Mouse (Mus musculus) stomach, postnatal 0 days (tissue): ENCODE results near the gene Gfi1. TPM values are rescaled to one million over a fixed set of nuclear protein-coding genes. Genes with fewer than 3 reads are reported as not detected.

Source experiments
- ATAC-seq: fragments of 200-750 bp; cut with Nextera tagmentation; 2 replicates; pipeline ENCODE4 v1.8.0; 2017; ENCODE audit not compliant: low FRiP score, low TSS enrichment
- DNase-seq: peaks from one replicate; pipeline ENCODE4 v3.0.0-alpha.2; 2016; ENCODE audit warnings: low spot score
- H3K27ac ChIP-seq: fragments of 300-500 bp; sonication (generic); replicated peaks from 2 replicates; pipeline ENCODE4 v1.5.1; 2014; ENCODE audit warnings: mild to moderate bottlenecking, control low read depth
- H3K27me3 ChIP-seq: fragments of 300-500 bp; sonication (generic); 2 replicates; pipeline ENCODE4 v1.6.1; 2014; ENCODE audit warnings: low read length; ENCODE audit not compliant: control insufficient read depth, insufficient read depth
- H3K36me3 ChIP-seq: fragments of 300-500 bp; sonication (generic); 2 replicates; pipeline ENCODE4 v1.6.1; 2014; ENCODE audit warnings: low read length, mixed read lengths; ENCODE audit not compliant: control insufficient read depth, insufficient read depth
- H3K4me1 ChIP-seq: fragments of 300-500 bp; sonication (generic); replicated peaks from 2 replicates; pipeline ENCODE4 v1.6.1; 2014; ENCODE audit warnings: antibody characterized with exemption; ENCODE audit not compliant: control insufficient read depth, insufficient read depth
- H3K4me2 ChIP-seq: fragments of 300-500 bp; sonication (generic); replicated peaks from 2 replicates; pipeline ENCODE4 v1.6.1; 2014; ENCODE audit warnings: low read depth, mild to moderate bottlenecking, control low read depth, moderate library complexity
- H3K4me3 ChIP-seq: fragments of 300-500 bp; sonication (generic); 2 replicates; pipeline ENCODE4 v1.5.1; 2014; ENCODE audit warnings: low read depth, low read length, control low read depth
- H3K9ac ChIP-seq: fragments of 300-500 bp; sonication (generic); 2 replicates; pipeline ENCODE4 v1.6.1; 2014; ENCODE audit warnings: mild to moderate bottlenecking, low read length, control low read depth, mixed read lengths
- H3K9me3 ChIP-seq: fragments of 300-500 bp; sonication (generic); 2 replicates; pipeline ENCODE4 v1.6.1; 2016; ENCODE audit warnings: low read length; ENCODE audit not compliant: control insufficient read depth
- CTCF ChIP-seq: IDR thresholded peaks from 2 replicates; pipeline ENCODE4 v1.5.1; 2016; ENCODE audit warnings: antibody characterized with exemption, low read depth, mild to moderate bottlenecking, moderate library complexity
- EP300 ChIP-seq: optimal IDR thresholded peaks from 2 replicates; pipeline ENCODE3; 2016; ENCODE audit warnings: antibody characterized with exemption
- WGBS: fragments of 180-500 bp; shearing (Covaris S2); extraction: QIAGEN DNeasy Blood & Tissue Kit; methylation state at CpG from one replicate; pipeline ENCODE4 v1.1.7; 2014; 5-methylcytosine and 5-hydroxymethylcytosine counted together
- polyA plus RNA-seq: library from polyadenylated mRNA; unstranded; fragments of >200 nt; fragmentation: Nextera tagmentation; extraction: Ambion mirVana; gene quantifications from 2 replicates; pipeline ENCODE4 v1.2.1, GENCODE M21; 2015

Gfi1 gene
- polyA plus RNA-seq, 1 experiment from 2014 or later = 0.10 TPM

DNA sequence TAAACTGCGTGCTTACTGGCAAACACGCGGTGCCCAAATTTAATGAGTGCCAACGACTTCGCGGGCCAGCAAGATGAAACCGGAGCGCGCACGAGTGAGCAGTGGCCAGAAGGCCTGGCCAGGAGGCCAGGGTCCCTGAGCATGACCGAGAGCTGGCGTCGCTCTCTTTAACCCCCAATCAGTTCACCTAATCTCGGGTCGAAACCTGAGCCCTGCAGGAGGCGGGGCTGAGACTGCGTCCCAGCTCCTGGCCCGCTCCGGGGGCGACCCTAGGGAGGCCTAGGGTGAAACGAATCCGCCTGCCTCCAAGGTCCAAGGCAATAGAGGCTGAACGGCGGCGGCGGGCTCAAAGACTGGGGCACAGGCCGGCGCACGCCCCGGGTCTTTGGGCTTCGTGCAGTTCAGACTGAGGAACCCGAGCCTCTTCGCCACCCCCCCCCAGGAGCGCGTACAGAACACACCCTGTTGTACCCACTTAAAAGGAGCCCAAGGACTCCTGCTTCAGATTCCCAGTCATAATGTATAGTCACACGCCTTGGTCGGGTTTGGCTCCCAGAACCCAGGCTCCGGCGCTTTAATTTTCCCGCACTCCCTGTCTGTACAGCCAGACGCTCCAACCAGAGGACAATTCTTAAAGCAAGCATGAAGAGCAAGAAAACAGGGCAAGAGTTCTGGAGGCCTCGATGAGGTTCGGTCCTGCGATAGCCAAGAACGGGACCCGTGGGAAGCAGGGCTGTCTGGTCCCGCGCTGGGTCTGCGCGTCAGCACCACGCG lies 988 bp downstream of the Gfi1 start:
- H3K4me3 ChIP-seq = peak overlapping the region; percentile 29
- TF ChIP-seq EP300 = no peak
- no peaks in the 10 kb centered on the region for H3K36me3 ChIP-seq
- DNase-seq (no peak), ATAC-seq (peak; percentile 20)
- H3K9ac ChIP-seq = no peak overlapping the region
- H3K27me3 ChIP-seq = peaks cover 30% of the 10 kb centered on the region; the same call in 1 of the 2 replicates
- H3K4me2 ChIP-seq = peak overlapping the region; percentile 51
- peaks cover 14% of the 10 kb centered on the region for H3K4me1 ChIP-seq
- no peaks in the 10 kb centered on the region for H3K9me3 ChIP-seq
- WGBS = 1% methylated on average over 52 of the region's 52 CpGs
- H3K27ac ChIP-seq = no peak overlapping the region

DNA sequence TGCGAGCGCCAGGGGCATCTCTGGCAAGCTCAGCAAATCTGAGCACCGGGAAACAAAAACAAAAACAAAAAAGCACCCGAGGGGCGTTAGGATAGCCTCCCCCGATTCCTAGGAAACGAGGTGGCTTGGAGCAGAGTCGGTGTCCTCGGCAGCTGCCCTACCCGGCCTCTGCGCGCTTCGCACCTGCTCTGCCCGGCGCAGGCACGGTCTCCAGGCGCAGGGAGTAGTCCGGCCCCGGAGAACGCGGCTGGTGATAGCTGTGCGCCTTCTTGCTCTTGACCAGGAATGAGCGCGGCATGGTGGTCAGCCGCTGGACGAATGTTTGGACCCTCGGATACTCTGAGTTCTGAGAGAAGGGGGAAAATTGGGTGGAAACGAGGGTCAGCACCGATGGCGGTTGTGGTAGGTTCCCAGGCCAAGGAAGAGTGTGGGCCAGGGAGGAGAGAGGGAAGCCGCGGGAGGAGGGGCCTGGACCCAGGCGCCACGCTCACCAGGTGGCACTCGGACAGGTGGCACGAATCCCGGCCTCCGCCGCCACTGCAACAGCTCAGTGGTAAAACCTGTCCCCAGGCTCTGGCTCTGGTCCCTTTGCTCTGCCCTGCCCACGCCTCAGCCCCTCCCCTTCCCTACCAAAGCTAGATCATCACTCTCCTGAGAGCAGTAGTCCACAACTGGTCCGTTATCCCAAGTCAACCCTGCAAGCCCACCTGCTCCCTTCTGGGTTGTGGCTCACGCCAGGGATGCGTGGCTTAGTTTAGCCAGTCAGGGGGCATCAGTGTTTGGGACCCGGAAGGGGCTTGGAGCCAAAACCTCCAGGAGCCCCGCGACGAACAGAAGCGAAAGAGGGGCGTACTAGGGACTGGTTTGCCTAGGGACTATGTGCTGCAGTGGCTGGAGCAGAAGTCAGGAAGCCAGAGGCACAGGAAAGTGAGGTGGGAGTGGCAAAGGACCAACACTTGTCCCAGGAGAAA lies 2.0 kb downstream of the Gfi1 start:
- TF ChIP-seq CTCF (no peak), EP300 (no peak)
- 2% methylated on average over 49 of the region's 49 CpGs for WGBS
- Histone ChIP-seq H3K27ac (no peak overlapping the region), H3K27me3 (peaks cover 30% of the 10 kb centered on the region; the same call in 1 of the 2 replicates), H3K4me1 (peaks cover 14% of the 10 kb centered on the region), H3K4me2 (peak overlapping the region; percentile 51), H3K9me3 (no peaks in the 10 kb centered on the region), H3K4me3 (peak overlapping the region; percentile 26), H3K9ac (no peak overlapping the region), H3K36me3 (no peaks in the 10 kb centered on the region)
- peak; percentile 25; the same call in 1 of the 2 replicates for ATAC-seq
- peak; percentile 45 for DNase-seq

DNA sequence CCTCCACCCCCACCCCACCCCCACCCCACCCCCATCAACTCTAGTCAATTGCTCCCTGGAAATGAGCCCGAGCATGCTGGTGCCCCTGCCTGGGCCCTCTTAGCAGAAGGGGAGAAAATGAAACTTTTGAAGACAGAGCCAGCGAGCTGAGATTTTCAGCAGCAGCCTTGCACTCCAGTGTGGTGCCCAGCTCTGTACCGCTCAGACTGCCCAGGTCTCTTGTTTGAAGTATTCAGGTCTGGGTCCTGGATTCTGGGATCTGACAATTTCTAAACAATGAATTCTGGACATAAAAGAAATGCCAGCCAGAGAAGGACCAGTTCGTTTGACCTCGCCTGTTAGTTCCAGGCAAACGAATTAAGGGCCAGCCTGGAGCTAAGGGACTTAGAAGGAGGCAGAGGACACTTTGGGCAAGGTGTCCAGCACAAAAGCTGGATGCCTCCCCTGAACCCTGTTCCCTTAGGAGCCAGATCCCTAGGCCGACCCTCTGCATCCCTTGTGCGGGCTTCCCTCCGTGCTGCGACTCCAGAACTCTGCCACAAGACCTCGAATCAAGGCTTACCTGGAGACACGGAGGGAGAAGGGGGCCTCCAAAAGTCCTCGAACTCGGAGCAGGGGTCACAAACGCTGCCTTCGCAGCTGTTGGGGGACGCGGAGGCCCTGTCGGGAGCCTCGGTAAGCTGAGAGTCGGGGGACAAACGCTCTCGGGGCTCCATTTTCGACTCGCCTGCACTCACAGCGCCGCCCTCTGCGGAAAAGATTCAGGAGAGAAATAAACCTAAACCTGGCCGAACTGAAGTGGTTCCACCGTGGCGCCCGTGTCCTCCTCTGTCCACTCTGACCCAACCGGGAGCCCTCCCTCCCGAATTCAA lies 2.9 kb downstream of the Gfi1 start:
- Histone ChIP-seq H3K36me3 (no peaks in the 10 kb centered on the region), H3K4me1 (peaks cover 14% of the 10 kb centered on the region), H3K4me2 (peak overlapping the region; percentile 51), H3K9ac (no peak overlapping the region), H3K9me3 (no peaks in the 10 kb centered on the region), H3K27me3 (peaks cover 22% of the 10 kb centered on the region; the same call in 1 of the 2 replicates), H3K27ac (no peak overlapping the region), H3K4me3 (peak overlapping the region; percentile 26)
- DNase-seq (peak; percentile 35), ATAC-seq (no peak)
- WGBS = 3% methylated on average over 34 of the region's 34 CpGs
- TF ChIP-seq CTCF = no peak
- no peak for TF ChIP-seq EP300

DNA sequence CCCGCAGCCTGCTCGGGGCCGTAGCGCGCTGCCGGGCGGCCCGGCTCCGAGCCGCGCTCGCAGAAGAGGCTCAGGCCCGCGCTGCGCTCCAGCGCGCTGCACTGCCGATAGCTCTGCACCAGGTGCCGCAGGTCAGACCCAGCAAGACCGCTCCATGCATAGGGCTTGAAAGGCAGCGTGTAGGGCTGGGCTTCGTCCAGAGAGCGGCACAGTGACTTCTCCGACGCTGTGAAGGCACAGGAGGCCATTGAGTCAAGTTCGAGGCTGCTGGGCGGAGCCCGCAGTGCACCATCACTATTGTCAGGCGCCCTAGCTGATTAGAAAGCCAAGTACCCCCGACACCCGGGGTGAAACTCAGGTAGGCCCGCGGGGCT lies 4.2 kb downstream of the Gfi1 start:
- DNase-seq = peak; percentile 33
- 2% methylated on average over 33 of the region's 33 CpGs for WGBS
- Histone ChIP-seq H3K9me3 (no peaks in the 10 kb centered on the region), H3K4me1 (peaks cover 14% of the 10 kb centered on the region), H3K27ac (no peak overlapping the region), H3K9ac (no peak overlapping the region; the same call in 1 of the 2 replicates), H3K27me3 (peaks cover 22% of the 10 kb centered on the region; the same call in 1 of the 2 replicates), H3K4me2 (peak overlapping the region; percentile 52), H3K36me3 (no peaks in the 10 kb centered on the region), H3K4me3 (peak overlapping the region; percentile 32)
- TF ChIP-seq EP300 = no peak
- peak; percentile 40 for TF ChIP-seq CTCF
- ATAC-seq = peak; percentile 49

DNA sequence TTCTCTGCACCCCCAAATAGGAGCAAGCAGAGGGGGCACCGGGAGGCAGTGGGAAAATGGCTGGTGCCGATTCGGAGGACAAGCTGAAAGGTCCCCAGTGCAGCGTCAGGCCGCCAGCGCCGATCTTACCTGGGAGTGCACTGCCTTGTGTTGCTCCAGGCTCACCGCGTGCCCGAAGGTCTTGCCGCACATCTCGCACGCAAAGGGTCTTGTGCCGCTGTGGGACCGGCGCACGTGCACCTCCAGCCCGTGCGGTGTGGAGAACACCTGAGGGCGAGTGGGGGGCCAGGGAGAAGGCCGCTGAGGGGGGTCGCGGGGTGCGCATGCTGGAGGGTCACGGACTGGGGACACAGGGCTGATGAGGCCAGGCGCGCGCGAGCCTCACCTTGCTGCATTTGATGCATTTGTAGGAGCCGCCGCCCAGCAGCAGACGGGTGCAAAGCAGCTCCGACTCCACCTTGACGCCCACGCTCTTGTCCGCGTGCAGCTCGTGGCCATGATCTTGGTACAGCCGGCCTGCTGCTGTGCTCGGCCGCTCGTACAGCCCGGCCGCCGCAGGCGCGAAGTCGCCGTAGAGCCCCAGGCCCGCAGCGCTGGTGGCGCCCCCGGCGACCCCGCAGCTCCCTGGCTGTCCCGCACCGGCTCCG lies 4.7 kb downstream of the Gfi1 start:
- TF ChIP-seq EP300 (no peak), CTCF (no peak)
- no peaks in the 10 kb centered on the region for H3K36me3 ChIP-seq
- ATAC-seq (peak; percentile 48), DNase-seq (peak; percentile 31)
- peak overlapping the region; percentile 32 for H3K4me3 ChIP-seq
- H3K27ac ChIP-seq = no peak overlapping the region
- H3K9me3 ChIP-seq = no peaks in the 10 kb centered on the region
- H3K4me2 ChIP-seq = peak overlapping the region; percentile 52
- WGBS = 4% methylated on average over 46 of the region's 58 CpGs
- H3K9ac ChIP-seq = no peak overlapping the region
- H3K27me3 ChIP-seq = peaks cover 22% of the 10 kb centered on the region; the same call in 1 of the 2 replicates
- peaks cover 14% of the 10 kb centered on the region for H3K4me1 ChIP-seq
